Mouse (Mus musculus): ENCODE measurements around the gene Fbn1.
A peak's percentile ranks its signal among the peaks of the same experiment; 100 is the strongest.
"Not testable (repeated sequence)": the region's sequence is repeated elsewhere in the genome, so short reads cannot be mapped to it uniquely, and the experiment has no call there.

The Fbn1 gene

GRCm38 (mm10) chr2:125291101-125291500, 216.7 kb downstream of the Fbn1 start:
- DNase-seq (ENCODE audit: low read depth), result peak; percentile 67

DNA sequence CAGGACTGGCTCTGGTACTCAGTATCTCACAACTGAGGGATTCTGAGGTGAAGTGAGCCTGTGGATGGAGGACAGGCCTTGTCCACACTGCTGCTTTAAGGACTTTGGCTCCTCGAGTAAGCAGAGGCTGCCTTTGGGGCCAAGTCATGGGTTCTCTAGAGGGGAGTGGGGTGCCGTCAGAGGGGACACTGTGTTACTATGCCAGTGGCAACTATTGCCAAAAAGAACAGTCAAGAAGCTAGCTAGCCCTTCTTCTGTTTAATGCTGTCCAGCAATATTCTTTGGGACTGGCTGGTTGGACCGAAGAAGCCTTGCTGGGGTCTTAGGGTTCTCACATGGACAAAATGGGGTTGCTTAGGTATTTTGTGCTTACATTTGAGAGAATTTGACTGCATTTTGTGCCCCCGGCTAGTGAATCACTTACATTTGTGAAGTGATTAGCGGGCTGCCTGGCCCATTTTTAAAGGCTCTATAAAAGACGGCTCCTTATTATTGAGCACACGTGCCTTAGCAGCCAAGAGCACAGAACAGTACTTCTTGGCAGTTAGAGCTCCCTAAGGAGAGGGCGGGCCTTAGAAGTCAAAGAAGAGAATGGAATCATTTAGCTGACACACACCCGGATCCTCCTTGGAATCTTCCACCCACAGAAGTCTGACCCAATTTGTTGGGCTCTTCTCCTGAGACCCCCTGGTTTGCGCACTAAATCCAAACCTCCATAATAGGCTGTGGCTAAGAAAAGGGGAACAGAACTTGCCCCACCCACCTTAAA, 217.4 kb downstream of the Fbn1 start:
- peak; percentile 84 for DNase-seq (ENCODE audit: low read depth)

GRCm38 (mm10) chr2:125285777-125286176, 222.0 kb downstream of the Fbn1 start:
- DNase-seq (ENCODE audit: low read depth), result no peak

GRCm38 (mm10) chr2:125282334-125283206, 225.2 kb downstream of the Fbn1 start:
- no peak for DNase-seq (ENCODE audit: low read depth)

DNA sequence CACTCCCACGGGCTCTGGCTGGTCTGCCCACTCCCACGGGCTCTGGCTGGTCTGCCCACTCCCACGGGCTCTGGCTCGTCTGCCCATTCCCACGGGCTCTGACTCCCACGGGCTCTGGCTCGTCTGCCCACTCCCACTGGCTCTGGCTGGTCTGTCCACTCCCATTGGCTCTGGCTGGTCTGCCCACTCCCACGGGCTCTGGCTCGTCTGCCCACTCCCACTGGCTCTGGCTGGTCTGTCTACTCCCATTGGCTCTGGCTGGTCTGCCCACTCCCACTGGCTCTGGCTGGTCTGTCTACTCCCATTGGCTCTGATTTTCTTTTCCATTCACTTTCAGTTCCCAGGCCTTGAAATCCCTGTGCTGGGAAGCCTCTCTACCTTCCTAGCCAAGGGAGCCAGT, 227.8 kb downstream of the Fbn1 start:
- DNase-seq (ENCODE audit: low read depth), result not testable (repeated sequence)

GRCm38 (mm10) chr2:125278474-125278873, 229.3 kb downstream of the Fbn1 start:
- DNase-seq (ENCODE audit: low read depth), result peak; percentile 73

GRCm38 (mm10) chr2:125276692-125277091, 231.1 kb downstream of the Fbn1 start:
- no peak for DNase-seq (ENCODE audit: low read depth)

- DNase-seq (ENCODE audit: low read depth), result no peak
These were observed 232.2 kb downstream of the Fbn1 start for GRCm38 (mm10) chr2:125275617-125276016.

DNA sequence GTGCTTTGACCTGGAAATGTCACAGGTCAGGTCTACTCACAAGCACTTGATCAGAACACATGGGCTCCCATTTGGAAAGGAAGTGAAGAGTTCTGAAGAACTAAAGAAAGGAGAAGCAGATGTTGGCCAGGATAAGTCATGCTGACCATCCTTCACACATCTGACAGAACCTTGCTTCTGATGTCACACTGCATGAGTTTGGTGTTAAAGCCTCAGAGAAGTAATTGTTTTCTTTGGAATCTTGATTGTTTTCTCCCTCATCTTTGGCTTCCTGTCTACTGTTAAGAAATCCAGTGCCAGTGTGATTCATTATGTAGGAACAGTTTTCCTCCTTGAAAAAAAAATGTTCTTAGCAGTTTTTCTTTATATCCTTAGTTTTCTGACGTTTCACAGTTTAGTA, 238.9 kb downstream of the Fbn1 start:
- peak; percentile 38 for DNase-seq (ENCODE audit: low read depth)

DNA sequence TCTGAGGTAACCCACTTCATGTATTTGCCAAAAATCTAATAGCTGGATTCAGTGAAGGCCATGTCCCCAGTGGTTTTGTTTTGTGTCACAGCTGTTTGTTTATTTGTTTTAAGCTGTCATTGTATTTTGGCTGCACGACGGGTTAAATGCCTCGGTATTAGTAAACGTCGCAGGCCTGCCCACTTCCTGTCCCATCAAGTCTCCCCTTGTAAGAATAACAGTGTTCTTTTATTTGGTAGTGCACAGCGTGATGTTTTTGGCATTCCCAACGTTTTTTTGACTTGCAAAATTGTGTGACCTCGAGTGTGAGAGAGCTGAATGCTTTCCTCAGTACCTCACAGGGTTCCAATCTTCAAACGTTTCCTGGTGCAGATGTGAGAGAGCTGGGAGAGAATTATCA, 244.0 kb downstream of the Fbn1 start:
- no peak for DNase-seq (ENCODE audit: low read depth)

DNA sequence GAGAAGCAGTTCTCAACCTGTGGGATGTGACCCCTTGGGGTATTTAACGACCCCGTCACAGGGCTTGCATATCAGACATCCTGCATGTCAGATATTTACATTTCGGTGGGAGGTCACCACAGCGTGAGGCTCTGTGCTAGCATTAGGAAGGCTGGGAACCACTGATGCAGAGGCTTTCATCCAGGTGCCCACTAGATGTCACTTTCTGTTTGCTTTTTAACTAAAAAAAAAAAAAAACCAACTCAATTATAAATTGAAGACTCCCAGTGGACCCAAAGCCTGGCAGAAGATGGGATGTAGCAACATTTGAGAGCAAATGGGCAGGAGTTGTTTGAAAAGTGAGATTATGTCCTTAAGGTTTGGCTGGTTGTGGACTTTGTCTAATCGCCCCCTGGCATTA, 244.7 kb downstream of the Fbn1 start:
- DNase-seq (ENCODE audit: low read depth), result peak; percentile 85

DNA sequence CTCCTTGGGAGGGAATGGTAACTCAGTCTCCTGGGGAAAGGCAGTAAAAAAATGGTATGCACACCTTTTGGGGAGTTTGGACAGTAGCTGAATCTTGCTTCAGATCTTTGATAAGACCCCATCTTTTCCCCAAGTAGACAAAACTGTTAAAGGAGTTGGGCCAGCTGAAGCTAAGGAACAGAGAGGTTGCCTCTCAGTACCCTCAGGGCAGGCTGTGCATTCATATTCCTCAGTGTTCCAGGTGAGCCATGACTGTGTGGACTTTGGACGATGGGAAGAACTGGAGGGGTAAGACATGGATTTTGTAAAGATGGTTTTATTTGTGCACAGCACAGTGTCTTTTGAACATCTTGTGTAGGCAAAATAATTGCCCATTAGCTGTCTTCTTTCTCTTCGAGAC, 247.5 kb downstream of the Fbn1 start:
- DNase-seq (ENCODE audit: low read depth), result no peak

DNA sequence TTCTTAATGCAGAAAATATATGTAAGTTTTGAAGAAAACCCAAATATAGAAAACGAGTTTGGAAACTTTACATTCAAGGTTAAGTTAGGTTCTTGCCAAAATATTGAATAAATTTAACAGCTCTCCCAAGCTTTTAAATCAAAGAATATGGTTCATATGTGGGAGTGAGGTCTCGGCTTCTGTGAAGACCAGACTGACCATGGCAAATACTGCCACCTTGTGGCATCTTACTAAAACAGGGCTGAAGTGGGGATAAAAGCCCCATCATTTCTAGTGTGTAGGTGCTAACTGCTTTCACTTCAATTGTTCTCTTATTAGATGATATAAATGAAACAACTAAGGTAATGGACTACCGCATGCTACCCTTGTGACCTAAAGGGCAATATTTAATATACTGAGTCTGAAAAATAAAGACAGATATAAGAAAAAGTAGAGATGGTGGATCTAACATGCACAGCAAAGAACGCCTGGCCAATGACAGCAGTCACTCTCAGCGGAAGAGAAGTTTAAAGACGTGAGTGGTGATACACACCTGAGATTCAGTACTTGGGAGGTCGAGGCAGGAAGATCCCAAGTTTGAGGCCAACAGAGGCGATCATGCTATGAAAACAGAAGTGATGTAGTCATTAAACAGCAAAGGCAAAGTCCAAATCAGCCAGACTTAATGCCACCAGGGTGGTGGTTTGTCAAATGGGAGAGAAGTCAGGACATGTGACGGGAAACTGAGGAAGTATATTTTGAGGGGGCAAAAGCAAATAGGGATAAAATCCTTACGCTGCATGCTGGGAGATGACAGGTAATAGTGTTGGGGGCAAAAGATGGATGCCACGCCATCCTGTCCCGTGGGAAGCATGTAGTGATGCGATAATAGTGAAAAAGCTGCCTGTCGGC, 248.3 kb downstream of the Fbn1 start:
- peak; percentile 77 for DNase-seq (ENCODE audit: low read depth)

- no peak for DNase-seq (ENCODE audit: low read depth)
These were observed 251.9 kb downstream of the Fbn1 start for GRCm38 (mm10) chr2:125255886-125256285.

- peak; percentile 35 for DNase-seq (ENCODE audit: low read depth)
These were observed 253.2 kb downstream of the Fbn1 start for GRCm38 (mm10) chr2:125254630-125255029.

DNA sequence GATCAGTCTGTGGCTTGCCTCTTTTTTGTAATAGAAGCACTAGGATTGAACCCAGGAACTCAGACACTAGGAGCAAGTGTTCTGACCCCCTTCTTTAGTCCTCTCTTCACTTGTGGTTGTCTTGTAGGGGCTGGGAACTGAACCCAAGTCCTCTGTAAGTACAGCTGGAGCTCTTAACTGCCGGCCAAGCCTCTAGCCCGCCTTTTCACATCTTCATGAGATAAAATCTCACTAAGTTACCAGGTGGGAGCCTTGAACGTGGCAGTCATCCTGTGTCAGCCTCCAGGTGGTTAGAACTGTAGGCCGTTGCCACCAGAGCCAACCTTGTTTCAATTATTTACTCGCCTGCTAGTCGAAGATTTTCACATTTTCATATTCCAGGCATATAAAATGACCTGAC, 254.1 kb downstream of the Fbn1 start:
- DNase-seq (ENCODE audit: low read depth), result no peak

DNA sequence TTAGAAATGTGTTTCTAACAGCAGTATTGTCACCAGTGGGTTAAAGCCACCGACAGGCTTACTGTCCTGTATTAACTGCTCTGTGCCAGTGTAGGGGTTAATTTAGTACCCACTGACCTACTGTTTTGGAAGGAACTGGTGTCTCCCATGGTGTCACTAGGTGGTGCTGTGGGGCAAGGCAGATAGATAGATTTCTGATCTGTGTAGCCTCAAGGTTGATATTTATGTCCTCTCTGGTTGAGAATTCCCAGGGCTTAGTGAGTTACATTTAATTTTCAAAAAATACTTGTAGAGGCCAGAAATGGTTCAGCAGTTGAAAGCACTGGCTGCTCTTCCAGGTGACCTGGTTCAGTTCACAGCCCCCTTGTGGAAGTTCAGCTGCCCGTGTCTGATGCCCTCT, 255.5 kb downstream of the Fbn1 start:
- peak; percentile 73 for DNase-seq (ENCODE audit: low read depth)

DNA sequence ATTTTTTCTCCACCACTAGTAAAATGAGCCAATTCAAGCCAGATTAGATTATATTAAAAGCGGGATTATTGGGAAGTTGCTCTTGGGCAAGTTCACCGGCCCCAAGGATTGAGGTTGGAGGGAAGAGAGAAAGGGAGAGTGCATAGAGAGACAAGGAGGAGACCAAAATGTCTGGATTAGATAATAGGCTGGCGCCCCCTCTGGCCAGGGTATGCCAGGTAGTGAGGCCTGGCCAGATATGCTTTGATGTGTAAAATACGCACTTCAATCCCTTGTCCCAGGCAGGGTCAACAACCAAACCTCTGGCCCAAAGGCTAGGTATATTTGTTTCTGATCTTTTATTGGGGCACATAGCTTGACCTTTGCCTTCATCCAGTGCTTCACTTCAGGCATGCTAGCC, 256.0 kb downstream of the Fbn1 start:
- no peak for DNase-seq (ENCODE audit: low read depth)
